Mouse (Mus musculus): ENCODE measurements around the gene Dnm2. TPM values are rescaled to one million over a fixed set of nuclear protein-coding genes. Genes with fewer than 3 reads are reported as not detected.
"Not testable (repeated sequence)": the region's sequence is repeated elsewhere in the genome, so short reads cannot be mapped to it uniquely, and the experiment has no call there.

Gene Dnm2
- polyA plus RNA-seq, 1 experiment from 2014 or later, result 79.1 TPM

GRCm38 (mm10) chr9:21542001-21542400, 117.3 kb downstream of the Dnm2 start:
- WGBS, result 94% methylated on average over 2 of the region's 2 CpGs
- peaks cover 18% of the 10 kb centered on the region for H3K4me1 ChIP-seq
- not testable (repeated sequence) for H3K9ac ChIP-seq; H3K9me3 ChIP-seq (replicated peaks); H3K36me3 ChIP-seq; ATAC-seq (replicated peaks; ENCODE audit: low FRiP score); H3K4me3 ChIP-seq (replicated peaks); H3K27me3 ChIP-seq; H3K27ac ChIP-seq; H3K4me2 ChIP-seq

- Histone ChIP-seq H3K27ac (peak overlapping the region; percentile 98), H3K27me3 (no peaks in the 10 kb centered on the region), H3K4me3 (replicated peaks) (peak overlapping the region; percentile 86), H3K4me1 (peaks cover 33% of the 10 kb centered on the region), H3K4me2 (peak overlapping the region; percentile 74), H3K36me3 (peaks cover 10% of the 10 kb centered on the region; the same call in 1 of the 2 replicates), H3K9me3 (replicated peaks) (no peaks in the 10 kb centered on the region), H3K9ac (peak overlapping the region; percentile 51)
- 7% methylated on average over 9 of the region's 9 CpGs for WGBS
- ATAC-seq (replicated peaks; ENCODE audit: low FRiP score), result peak; percentile 81
These were observed 120.7 kb downstream of the Dnm2 start for GRCm38 (mm10) chr9:21545351-21545915.

- ATAC-seq (replicated peaks; ENCODE audit: low FRiP score), result peak; percentile 94
- H3K36me3 ChIP-seq, result peaks cover 16% of the 10 kb centered on the region
- H3K4me3 ChIP-seq (replicated peaks), result peak overlapping the region; percentile 86
- H3K9me3 ChIP-seq (replicated peaks), result no peaks in the 10 kb centered on the region
- peak overlapping the region; percentile 51 for H3K9ac ChIP-seq
- under 1% methylated on average over 63 of the region's 67 CpGs for WGBS
- no peaks in the 10 kb centered on the region for H3K27me3 ChIP-seq
- H3K4me1 ChIP-seq, result peaks cover 33% of the 10 kb centered on the region
- H3K27ac ChIP-seq, result peak overlapping the region; percentile 98
- peak overlapping the region; percentile 74 for H3K4me2 ChIP-seq
These were observed 121.4 kb downstream of the Dnm2 start for GRCm38 (mm10) chr9:21545916-21546788.

GRCm38 (mm10) chr9:21546789-21547074, 122.0 kb downstream of the Dnm2 start, which contains the start of gene Carm1:
Gene Carm1, plus strand, starts transcription at chr9:21546894.
- Histone ChIP-seq H3K4me1 (peaks cover 33% of the 10 kb centered on the region), H3K9me3 (replicated peaks) (no peaks in the 10 kb centered on the region), H3K36me3 (peaks cover 17% of the 10 kb centered on the region), H3K9ac (peak within 1 kb of the TSS; percentile 98), H3K4me2 (peak within 1 kb of the TSS; percentile 74), H3K4me3 (replicated peaks) (peak within 1 kb of the TSS; percentile 86), H3K27me3 (no peaks in the 10 kb centered on the region), H3K27ac (peak within 1 kb of the TSS; percentile 98)
- WGBS, result under 1% methylated on average over 35 of the region's 52 CpGs
- no peak for ATAC-seq (replicated peaks; ENCODE audit: low FRiP score)

- Histone ChIP-seq H3K4me3 (replicated peaks) (peak overlapping the region; percentile 86), H3K9ac (peak overlapping the region; percentile 98), H3K4me2 (peak overlapping the region; percentile 74), H3K9me3 (replicated peaks) (no peaks in the 10 kb centered on the region), H3K36me3 (peaks cover 17% of the 10 kb centered on the region), H3K27me3 (no peaks in the 10 kb centered on the region), H3K27ac (peak overlapping the region; percentile 98), H3K4me1 (peaks cover 33% of the 10 kb centered on the region)
- peak; percentile 23 for ATAC-seq (replicated peaks; ENCODE audit: low FRiP score)
- WGBS, result under 1% methylated on average over 56 of the region's 66 CpGs
These were observed 122.6 kb downstream of the Dnm2 start for GRCm38 (mm10) chr9:21547075-21547941.

- peaks cover 16% of the 10 kb centered on the region for H3K4me1 ChIP-seq
- H3K4me2 ChIP-seq, result no peak overlapping the region
- no peak overlapping the region for H3K9ac ChIP-seq
- no peaks in the 10 kb centered on the region for H3K27me3 ChIP-seq
- 98% methylated on average over 2 of the region's 2 CpGs for WGBS
- no peak for ATAC-seq (replicated peaks; ENCODE audit: low FRiP score)
- no peak overlapping the region for H3K27ac ChIP-seq
- H3K36me3 ChIP-seq, result peaks cover 28% of the 10 kb centered on the region
- no peak overlapping the region for H3K4me3 ChIP-seq (replicated peaks)
- H3K9me3 ChIP-seq (replicated peaks), result no peaks in the 10 kb centered on the region
These were observed 126.3 kb downstream of the Dnm2 start for GRCm38 (mm10) chr9:21551049-21551448.

- H3K9me3 ChIP-seq (replicated peaks), result no peaks in the 10 kb centered on the region
- H3K4me2 ChIP-seq, result no peak overlapping the region
- 87% methylated on average over 6 of the region's 6 CpGs for WGBS
- H3K4me3 ChIP-seq (replicated peaks), result no peak overlapping the region
- peaks cover 42% of the 10 kb centered on the region for H3K36me3 ChIP-seq
- no peak for ATAC-seq (replicated peaks; ENCODE audit: low FRiP score)
- H3K27ac ChIP-seq, result no peak overlapping the region
- H3K27me3 ChIP-seq, result no peaks in the 10 kb centered on the region
- H3K4me1 ChIP-seq, result peaks cover 18% of the 10 kb centered on the region
- no peak overlapping the region for H3K9ac ChIP-seq
These were observed 129.0 kb downstream of the Dnm2 start for GRCm38 (mm10) chr9:21553607-21554273.

GRCm38 (mm10) chr9:21555198-21555742, 130.6 kb downstream of the Dnm2 start:
- peaks cover 12% of the 10 kb centered on the region for H3K4me1 ChIP-seq
- no peak overlapping the region for H3K27ac ChIP-seq
- H3K9me3 ChIP-seq (replicated peaks), result no peaks in the 10 kb centered on the region
- ATAC-seq (replicated peaks; ENCODE audit: low FRiP score), result no peak
- H3K9ac ChIP-seq, result no peak overlapping the region
- H3K36me3 ChIP-seq, result peaks cover 38% of the 10 kb centered on the region
- 81% methylated on average over 6 of the region's 6 CpGs for WGBS
- no peak overlapping the region for H3K4me2 ChIP-seq
- H3K4me3 ChIP-seq (replicated peaks), result no peak overlapping the region
- no peaks in the 10 kb centered on the region for H3K27me3 ChIP-seq

GRCm38 (mm10) chr9:21556996-21557395, 132.3 kb downstream of the Dnm2 start:
- H3K27me3 ChIP-seq, result no peaks in the 10 kb centered on the region
- no peak for ATAC-seq (replicated peaks; ENCODE audit: low FRiP score)
- no peak overlapping the region for H3K4me2 ChIP-seq
- H3K4me3 ChIP-seq (replicated peaks), result no peak overlapping the region
- H3K27ac ChIP-seq, result no peak overlapping the region
- 85% methylated on average over 2 of the region's 2 CpGs for WGBS
- H3K9ac ChIP-seq, result no peak overlapping the region
- peaks cover 40% of the 10 kb centered on the region for H3K36me3 ChIP-seq
- no peaks in the 10 kb centered on the region for H3K9me3 ChIP-seq (replicated peaks)
- H3K4me1 ChIP-seq, result peaks cover 12% of the 10 kb centered on the region

Data from kidney, embryonic 15.5 days (tissue).